Comparison of ENCODE assay signal across 24 mouse cellular contexts in genomic region chr4:58923933-58924332, GRCm38 (mm10). TPM values are rescaled to one million over a fixed set of nuclear protein-coding genes. Genes with fewer than 3 reads are reported as not detected.
A peak's percentile ranks its signal among the peaks of the same experiment; 100 is the strongest.
DNase-seq lines count a peak whose midpoint lies in the region; ATAC-seq and TF ChIP-seq lines count a peak whose summit lies in the region.
"Had no signal": no experiment of that assay in that cellular context is flagged by ENCODE, and none has a peak within 500 bp of the region (broad histone marks: within the 10 kb centered on the region; RNA-seq: fewer than 3 reads in every experiment).

No protein-coding gene starts in this region.

- H3K27ac ChIP-seq in MEL (ENCODE audit: control insufficient read depth, low read depth, low read length), result no peak overlapping the region

- TF ChIP-seq POLR2A in MEL (IDR thresholded peaks at IDR 0.05; ENCODE audit: control insufficient read depth in 1 of 2, insufficient read depth in 1 of 2, low read depth in 1 of 2, low read length in 2 of 2, poor library complexity in 1 of 2), result no peak

- peak in 1 of 2 experiments; percentile 23; a peak in 1 of 4 replicates for TF ChIP-seq EP300 in MEL (IDR thresholded peaks at IDR 0.05; ENCODE audit: low read depth in 1 of 2, low read length in 2 of 2)

- peaks cover 6 to 7% of the 10 kb centered on the region in 2 experiments for H3K4me1 ChIP-seq in MEL (ENCODE audit: control insufficient read depth in 1 of 2, insufficient read depth in 2 of 2, low read length in 2 of 2)

- DNase-seq in heart, adult 11 months, result peak; percentile 24
- no peak for DNase-seq in heart, adult 18-20 months
- peak; percentile 31 for DNase-seq in MEL (ENCODE audit: low read depth, low spot score)
- no peak for DNase-seq in adrenal gland, adult 18-20 months (ENCODE audit: low spot score in 2 of 2)
- DNase-seq in thymus, adult 18-20 months, result no peak
- no peak for DNase-seq in right cerebral cortex, adult 18-20 months
- DNase-seq: adrenal gland, adult 2 months; adrenal gland, adult 8-10 months; adrenal gland, postnatal 10 days; adrenal gland, postnatal 14 days; adrenal gland, postnatal 25 days; adrenal gland, postnatal 36 days; B cell, adult 2 months; cerebellum, adult 11 months; cerebellum, adult 11-12 months; cerebellum, adult 18-20 months; cerebellum, adult 2 months had no signal

- no peak for TF ChIP-seq RAD21 in MEL (IDR thresholded peaks at IDR 0.05; ENCODE audit: low read depth, low read length)

- H3K36me3 ChIP-seq in MEL (ENCODE audit: control insufficient read depth in 1 of 2, insufficient read depth in 2 of 2, low read length in 2 of 2), result peaks cover 0 to 2% of the 10 kb centered on the region in 2 experiments; a peak in 2 of 4 replicates
- H3K36me3 ChIP-seq: G1E had no signal

- no peak for TF ChIP-seq CTCF in MEL (IDR thresholded peaks at IDR 0.05 in 2 of 3, conservative IDR thresholded peaks at IDR 0.05 in 1 of 3; ENCODE audit: control insufficient read depth in 1 of 3, insufficient read depth in 1 of 3, low read depth in 2 of 3, low read length in 3 of 3, poor library complexity in 1 of 3, severe bottlenecking in 1 of 3)

- ATAC-seq in granulocyte monocyte progenitor cell, adult 5-6 weeks (replicated peaks; ENCODE audit: poor library complexity, severe bottlenecking), result peak; percentile 70
- ATAC-seq in megakaryocyte progenitor cell, adult 5-6 weeks (replicated peaks; ENCODE audit: poor library complexity), result peak; percentile 63
- ATAC-seq: activated CD4-positive, CD25-positive, alpha-beta regulatory T cell, adult 4 months; CD4-positive, CD25-positive, alpha-beta regulatory T cell, adult 4 months; Patski had no signal

- no peaks in the 10 kb centered on the region for H3K9me3 ChIP-seq in MEL (replicated peaks; ENCODE audit: insufficient read depth, low read length)
- H3K9me3 ChIP-seq: G1E had no signal

- no peak overlapping the region for H3K4me3 ChIP-seq in MEL (ENCODE audit: control insufficient read depth in 1 of 2, insufficient read depth in 1 of 2, low read depth in 2 of 2, low read length in 2 of 2)

- no peaks in the 10 kb centered on the region for H3K27me3 ChIP-seq in MEL (ENCODE audit: control insufficient read depth in 1 of 2, insufficient read depth in 2 of 2, low read length in 2 of 2)
- H3K27me3 ChIP-seq: CH12.LX, Patski had no signal

- H3K9ac ChIP-seq in MEL (ENCODE audit: control insufficient read depth, low read depth, low read length, poor library complexity, severe bottlenecking), result no peak overlapping the region

- no peaks in the 10 kb centered on the region for H3K79me2 ChIP-seq in MEL (ENCODE audit: control insufficient read depth, insufficient read depth, low read length, poor library complexity)

TF ChIP-seq in MEL, 35 proteins besides CTCF, POLR2A, EP300 and RAD21:
- no peak for TF ChIP-seq MEF2A (IDR thresholded peaks at IDR 0.05; ENCODE audit: extremely low read depth, insufficient replicate concordance, low read depth, low read length, poor library complexity, severe bottlenecking)
- TF ChIP-seq NELFE (IDR thresholded peaks at IDR 0.05; ENCODE audit: low read depth, low read length), result no peak
- TF ChIP-seq JUND (IDR thresholded peaks at IDR 0.05; ENCODE audit: low read depth, low read length), result no peak
- no peak for TF ChIP-seq MAX (IDR thresholded peaks at IDR 0.05; ENCODE audit: low read length)
- no peak for TF ChIP-seq E2F4 (IDR thresholded peaks at IDR 0.05; ENCODE audit: borderline replicate concordance, low read depth, low read length)
- no peak for TF ChIP-seq MYC (IDR thresholded peaks at IDR 0.05; ENCODE audit: low read depth, low read length)

RNA-seq across cellular contexts. Expression of gene Ecpas, which starts 11.4 kb away (rescaled TPM):
- 100 to 1,000 TPM; 205 to 221 TPM for total RNA-seq in heart, adult 18-20 months (2021)
- total RNA-seq in MEL (2012; rRNA removed), result 37.8 and 52.1 TPM in 2 replicates
- polyA plus RNA-seq in MEL (2012; ENCODE audit: insufficient read depth in 1 of 2, insufficient read length in 2 of 2, low read depth in 1 of 2, low replicate concordance in 2 of 2, missing spikeins in 1 of 2), result 100 to 1,000 TPM in 1 of 2 experiments, 10 to 100 TPM in 1; 57.6 to 161 TPM
- total RNA-seq in granulocyte monocyte progenitor cell, adult 5-6 weeks (2014; fragmentation: Nextera tagmentation), result 133 and 142 TPM in 2 replicates
- 88.5 and 92.9 TPM in 2 replicates for total RNA-seq in granulocyte monocyte progenitor cell, adult 5-6 weeks (2017)
- 108 and 109 TPM in 2 replicates for total RNA-seq in megakaryocyte progenitor cell, adult 5-6 weeks (2015)
- total RNA-seq in megakaryocyte progenitor cell, adult 5-6 weeks (2017), result 75.8 and 86.8 TPM in 2 replicates
- 100 to 1,000 TPM; 133 to 187 TPM for total RNA-seq in adrenal gland, adult 18-20 months (2021)

RNA-seq across cellular contexts. Expression of gene Zkscan16, which starts 19.5 kb away (rescaled TPM):
- total RNA-seq in heart, adult 18-20 months (2021), result under 1 TPM; 0.15 to 0.39 TPM
- not detected in 2 replicates for total RNA-seq in MEL (2012; rRNA removed)
- not detected for polyA plus RNA-seq in MEL (2012; ENCODE audit: insufficient read depth in 1 of 2, insufficient read length in 2 of 2, low read depth in 1 of 2, low replicate concordance in 2 of 2, missing spikeins in 1 of 2)
- total RNA-seq in granulocyte monocyte progenitor cell, adult 5-6 weeks (2014; fragmentation: Nextera tagmentation), result not detected in 2 replicates
- not detected in 2 replicates for total RNA-seq in granulocyte monocyte progenitor cell, adult 5-6 weeks (2017)
- not detected in 2 replicates for total RNA-seq in megakaryocyte progenitor cell, adult 5-6 weeks (2015)
- total RNA-seq in megakaryocyte progenitor cell, adult 5-6 weeks (2017), result not detected in 2 replicates
- 1 to 10 TPM; 2.6 to 3.7 TPM for total RNA-seq in adrenal gland, adult 18-20 months (2021)
- total RNA-seq: CH12.LX had no signal
- polyA plus RNA-seq: activated CD4-positive, CD25-positive, alpha-beta regulatory T cell, adult 4 months; adrenal gland, adult 2 months; CD4-positive, CD25-positive, alpha-beta regulatory T cell, adult 4 months; G1E had no signal

Comparison
In these comparisons a context has a peak if more than half of its experiments do, and no peak if none do; other contexts are left out.
1. DNase-seq: peak in heart, adult 11 months (single experiment) and MEL (single experiment); none in heart, adult 18-20 months (0 of 2), adrenal gland, adult 18-20 months (0 of 2), thymus, adult 18-20 months (0 of 2) and right cerebral cortex, adult 18-20 months (single experiment).